Mouse (Mus musculus) midbrain, postnatal 0 days (tissue): ENCODE measurements around the gene Serpinf2. TPM values are rescaled to one million over a fixed set of nuclear protein-coding genes. Genes with fewer than 3 reads are reported as not detected.

Experiments
- ATAC-seq: fragments of 200-750 bp; cut with Nextera tagmentation; 2 replicates; pipeline ENCODE4 v1.8.0; 2017; ENCODE audit warnings: moderate number of reproducible peaks, mild to moderate bottlenecking, moderate TSS enrichment, moderate library complexity; ENCODE audit not compliant: low FRiP score
- DNase-seq: peaks from one replicate; pipeline ENCODE4 v3.0.0-alpha.2; 2015; ENCODE audit warnings: low spot score
- H3K27ac ChIP-seq: fragments of 300-500 bp; sonication (generic); 2 replicates; pipeline ENCODE4 v1.5.1; 2014; ENCODE audit warnings: low read depth, mild to moderate bottlenecking, low read length, mixed read lengths
- H3K27me3 ChIP-seq: fragments of 300-500 bp; sonication (generic); 2 replicates; pipeline ENCODE4 v1.6.1; 2014; ENCODE audit warnings: low read length, control low read depth, mixed read lengths; ENCODE audit not compliant: insufficient read depth
- H3K36me3 ChIP-seq: fragments of 300-500 bp; sonication (generic); 2 replicates; pipeline ENCODE4 v1.6.1; 2014; ENCODE audit warnings: low read length, control low read depth, mixed read lengths; ENCODE audit not compliant: insufficient read depth
- H3K4me1 ChIP-seq: fragments of 300-500 bp; sonication (generic); 2 replicates; pipeline ENCODE4 v1.6.1; 2014; ENCODE audit warnings: mild to moderate bottlenecking, control low read depth, antibody characterized with exemption, low read length, mixed read lengths; ENCODE audit not compliant: insufficient read depth
- H3K4me2 ChIP-seq: fragments of 300-500 bp; sonication (generic); 2 replicates; pipeline ENCODE4 v1.6.1; 2014; ENCODE audit warnings: low read depth, mild to moderate bottlenecking, low read length, mixed read lengths; ENCODE audit not compliant: poor library complexity, severe bottlenecking
- H3K4me3 ChIP-seq: fragments of 300-500 bp; sonication (generic); 2 replicates; pipeline ENCODE4 v1.5.1; 2014; ENCODE audit warnings: low read depth, mild to moderate bottlenecking, low read length, moderate library complexity
- H3K9ac ChIP-seq: fragments of 300-500 bp; sonication (generic); replicated peaks from 2 replicates; pipeline ENCODE4 v1.6.1; 2014; ENCODE audit warnings: mild to moderate bottlenecking, low read length, moderate library complexity, mixed read lengths; ENCODE audit not compliant: poor library complexity, severe bottlenecking
- H3K9me3 ChIP-seq: fragments of 300-500 bp; sonication (generic); 2 replicates; pipeline ENCODE4 v1.6.1; 2016; ENCODE audit warnings: low read length, control low read depth
- CTCF ChIP-seq: IDR thresholded peaks from 2 replicates; pipeline ENCODE4 v1.5.1; 2016; ENCODE audit warnings: antibody characterized with exemption, mild to moderate bottlenecking
- WGBS: fragments of 180-500 bp; shearing (Covaris S2); extraction: QIAGEN DNeasy Blood & Tissue Kit; methylation state at CpG from one replicate; pipeline ENCODE4 v1.1.7; 2014; 5-methylcytosine and 5-hydroxymethylcytosine counted together
- polyA plus RNA-seq: library from polyadenylated mRNA; unstranded; fragments of >200 nt; fragmentation: Nextera tagmentation; extraction: Ambion mirVana; gene quantifications from 2 replicates; pipeline ENCODE4 v1.2.1, GENCODE M21; 2015
- total RNA-seq: library from RNA; depleted of rRNA; stranded (reverse); fragments of >200 nt; gene quantifications from 2 replicates; pipeline ENCODE4 v1.2.3, GENCODE M21; 2014

The Serpinf2 gene
- total and polyA plus RNA-seq, 2 experiments from 2014 or later = not detected

GRCm38 (mm10) chr11:75452812-75453557 lies 13.6 kb upstream of the Serpinf2 start:
- DNase-seq = no peak
- Histone ChIP-seq H3K27ac (no peak overlapping the region), H3K4me2 (peak overlapping the region; percentile 100; the same call in 1 of the 2 replicates), H3K27me3 (no peaks in the 10 kb centered on the region), H3K36me3 (peaks cover 14% of the 10 kb centered on the region), H3K9me3 (no peaks in the 10 kb centered on the region), H3K4me3 (peak overlapping the region; percentile 73; the same call in 1 of the 2 replicates), H3K4me1 (peaks cover 13% of the 10 kb centered on the region; the same call in 1 of the 2 replicates), H3K9ac (no peak overlapping the region)
- 94% methylated on average over 31 of the region's 31 CpGs for WGBS
- no peak for ATAC-seq
- no peak for TF ChIP-seq CTCF

- Histone ChIP-seq H3K9ac (no peak overlapping the region), H3K9me3 (no peaks in the 10 kb centered on the region), H3K4me1 (peaks cover 13% of the 10 kb centered on the region; the same call in 1 of the 2 replicates), H3K27ac (no peak overlapping the region), H3K4me3 (no peak overlapping the region), H3K4me2 (no peak overlapping the region), H3K27me3 (no peaks in the 10 kb centered on the region), H3K36me3 (peaks cover 22% of the 10 kb centered on the region)
- 93% methylated on average over 8 of the region's 8 CpGs for WGBS
- DNase-seq (no peak), ATAC-seq (no peak)
- TF ChIP-seq CTCF = no peak
These were observed 12.7 kb upstream of the Serpinf2 start for GRCm38 (mm10) chr11:75452081-75452480.

- no peak overlapping the region for H3K4me2 ChIP-seq
- no peaks in the 10 kb centered on the region for H3K9me3 ChIP-seq
- no peak overlapping the region for H3K9ac ChIP-seq
- no peak overlapping the region for H3K27ac ChIP-seq
- 88% methylated on average over 15 of the region's 15 CpGs for WGBS
- peaks cover 13% of the 10 kb centered on the region; the same call in 1 of the 2 replicates for H3K4me1 ChIP-seq
- no peaks in the 10 kb centered on the region for H3K27me3 ChIP-seq
- ATAC-seq (no peak), DNase-seq (no peak)
- no peak for TF ChIP-seq CTCF
- H3K36me3 ChIP-seq = peaks cover 27% of the 10 kb centered on the region
- no peak overlapping the region for H3K4me3 ChIP-seq
These were observed 11.5 kb upstream of the Serpinf2 start for GRCm38 (mm10) chr11:75450936-75451335.

GRCm38 (mm10) chr11:75450304-75450908 lies 11.0 kb upstream of the Serpinf2 start:
- Histone ChIP-seq H3K27me3 (no peaks in the 10 kb centered on the region), H3K9ac (no peak overlapping the region), H3K36me3 (peaks cover 30% of the 10 kb centered on the region), H3K4me2 (no peak overlapping the region), H3K4me3 (no peak overlapping the region), H3K9me3 (no peaks in the 10 kb centered on the region), H3K4me1 (peaks cover 13% of the 10 kb centered on the region; the same call in 1 of the 2 replicates), H3K27ac (no peak overlapping the region)
- TF ChIP-seq CTCF = no peak
- WGBS = 87% methylated on average over 8 of the region's 8 CpGs
- no peak for ATAC-seq
- no peak for DNase-seq

- TF ChIP-seq CTCF = no peak
- ATAC-seq = no peak
- H3K9me3 ChIP-seq = no peaks in the 10 kb centered on the region
These were observed 10.3 kb upstream of the Serpinf2 start for GRCm38 (mm10) chr11:75449695-75450094.

GRCm38 (mm10) chr11:75448575-75448974 lies 9.2 kb upstream of the Serpinf2 start:
- H3K27ac ChIP-seq = no peak overlapping the region
- no peak overlapping the region for H3K4me2 ChIP-seq
- no peak for TF ChIP-seq CTCF
- H3K9ac ChIP-seq = no peak overlapping the region
- H3K36me3 ChIP-seq = peaks cover 44% of the 10 kb centered on the region
- no peaks in the 10 kb centered on the region for H3K9me3 ChIP-seq
- H3K4me3 ChIP-seq = no peak overlapping the region
- no peak for DNase-seq
- peaks cover 3% of the 10 kb centered on the region; the same call in 1 of the 2 replicates for H3K4me1 ChIP-seq
- WGBS = 81% methylated on average over 3 of the region's 3 CpGs
- no peaks in the 10 kb centered on the region for H3K27me3 ChIP-seq
- no peak for ATAC-seq

More at GRCm38 (mm10) chr11:75449695-75450094, 10.3 kb upstream of the Serpinf2 start:
- Histone ChIP-seq H3K4me3 (no peak overlapping the region), H3K9ac (no peak overlapping the region), H3K4me2 (no peak overlapping the region), H3K27ac (no peak overlapping the region), H3K36me3 (peaks cover 34% of the 10 kb centered on the region), H3K27me3 (no peaks in the 10 kb centered on the region), H3K4me1 (peaks cover 8% of the 10 kb centered on the region; the same call in 1 of the 2 replicates)
- no peak for DNase-seq
- 87% methylated on average over 7 of the region's 7 CpGs for WGBS
